Mouse (Mus musculus) midbrain, embryonic 11.5 days (tissue): ENCODE results near the gene Pgls. TPM values are rescaled to one million over a fixed set of nuclear protein-coding genes. Genes with fewer than 3 reads are reported as not detected.

Experiments used
- ATAC-seq: fragments of 200-750 bp; cut with Nextera tagmentation; 2 replicates; pipeline ENCODE4 v1.8.0; 2017; ENCODE audit warnings: moderate TSS enrichment, moderate library complexity; ENCODE audit not compliant: low FRiP score
- DNase-seq: peaks from one replicate; pipeline ENCODE4 v3.0.0; 2015; ENCODE audit warnings: low spot score; ENCODE audit errors: missing footprints
- H3K27ac ChIP-seq: fragments of 300-500 bp; sonication (generic); 2 replicates; pipeline ENCODE4 v1.5.1; 2014; ENCODE audit warnings: low read depth, low read length
- H3K27me3 ChIP-seq: fragments of 300-500 bp; sonication (generic); 2 replicates; pipeline ENCODE4 v1.6.1; 2014; ENCODE audit warnings: mild to moderate bottlenecking, low read length, moderate library complexity, mixed read lengths; ENCODE audit not compliant: control insufficient read depth, insufficient read depth
- H3K36me3 ChIP-seq: fragments of 300-500 bp; sonication (generic); 2 replicates; pipeline ENCODE4 v1.6.1; 2014; ENCODE audit warnings: mild to moderate bottlenecking, low read length, moderate library complexity, mixed read lengths; ENCODE audit not compliant: control insufficient read depth, insufficient read depth
- H3K4me1 ChIP-seq: fragments of 300-500 bp; sonication (generic); 2 replicates; pipeline ENCODE4 v1.6.1; 2014; ENCODE audit warnings: low read length; ENCODE audit not compliant: control insufficient read depth, insufficient read depth
- H3K4me2 ChIP-seq: fragments of 300-500 bp; sonication (generic); 2 replicates; pipeline ENCODE4 v1.6.1; 2014; ENCODE audit warnings: mild to moderate bottlenecking, moderate library complexity
- H3K4me3 ChIP-seq: fragments of 300-500 bp; sonication (generic); 2 replicates; pipeline ENCODE4 v1.5.1; 2014; ENCODE audit warnings: low read depth, low read length
- H3K9ac ChIP-seq: fragments of 300-500 bp; sonication (generic); 2 replicates; pipeline ENCODE4 v1.6.1; 2014; ENCODE audit warnings: low read length
- H3K9me3 ChIP-seq: fragments of 300-500 bp; sonication (generic); 2 replicates; pipeline ENCODE4 v1.6.1; 2016; ENCODE audit warnings: low read length; ENCODE audit not compliant: control insufficient read depth
- WGBS: fragments of 180-500 bp; shearing (Covaris S2); extraction: QIAGEN DNeasy Blood & Tissue Kit; methylation state at CpG from one replicate; pipeline ENCODE4 v1.1.7; 2014; 5-methylcytosine and 5-hydroxymethylcytosine counted together
- polyA plus RNA-seq: library from polyadenylated mRNA; unstranded; fragments of >200 nt; fragmentation: Nextera tagmentation; extraction: Ambion mirVana; gene quantifications from 2 replicates; pipeline ENCODE4 v1.2.1, GENCODE M21; 2014

Gene Pgls
- polyA plus RNA-seq, 1 experiment from 2014 or later = 234 TPM

GRCm38 (mm10) chr8:71593556-71594323 lies 1.8 kb downstream of the Pgls start:
- H3K36me3 ChIP-seq = no peaks in the 10 kb centered on the region

GRCm38 (mm10) chr8:71594324-71594722 lies 2.3 kb downstream of the Pgls start:
- WGBS = 91% methylated on average over 4 of the region's 4 CpGs
- Histone ChIP-seq H3K36me3 (no peaks in the 10 kb centered on the region), H3K4me3 (no peak overlapping the region), H3K4me2 (no peak overlapping the region), H3K4me1 (peaks cover 22% of the 10 kb centered on the region), H3K9me3 (no peaks in the 10 kb centered on the region), H3K9ac (no peak overlapping the region), H3K27me3 (no peaks in the 10 kb centered on the region), H3K27ac (no peak overlapping the region)
- no peak for ATAC-seq
- DNase-seq = no peak

More at GRCm38 (mm10) chr8:71593556-71594323, 1.8 kb downstream of the Pgls start:
- H3K4me2 ChIP-seq = no peak overlapping the region; the same call in 1 of the 2 replicates
- no peak overlapping the region for H3K4me3 ChIP-seq
- 92% methylated on average over 8 of the region's 8 CpGs for WGBS
- no peaks in the 10 kb centered on the region for H3K27me3 ChIP-seq
- no peaks in the 10 kb centered on the region for H3K9me3 ChIP-seq
- H3K9ac ChIP-seq = no peak overlapping the region
- DNase-seq (no peak), ATAC-seq (no peak)
- no peak overlapping the region for H3K27ac ChIP-seq
- H3K4me1 ChIP-seq = peaks cover 22% of the 10 kb centered on the region

DNA sequence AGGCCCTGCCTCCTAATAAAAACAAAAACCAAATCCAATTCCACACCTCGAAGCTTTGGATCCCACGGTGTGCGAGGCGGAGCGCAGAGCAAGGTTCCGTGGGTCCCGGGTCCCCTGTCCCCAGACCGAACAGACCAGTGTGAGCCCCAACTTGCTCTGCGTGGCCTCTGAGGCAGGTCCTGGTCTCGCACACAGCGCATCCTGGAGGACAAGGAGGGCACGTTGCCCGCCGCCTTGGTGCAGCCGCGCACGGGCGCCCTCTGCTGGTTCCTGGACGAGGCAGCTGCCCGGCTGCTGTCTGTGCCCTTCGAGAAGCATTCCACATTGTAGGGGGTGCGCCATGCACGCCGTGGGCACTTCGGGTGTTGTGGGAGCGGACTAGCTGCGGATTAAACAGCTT lies 3.9 kb downstream of the Pgls start:
- H3K4me1 ChIP-seq = peaks cover 22% of the 10 kb centered on the region
- no peak overlapping the region; the same call in 1 of the 2 replicates for H3K4me2 ChIP-seq
- H3K27me3 ChIP-seq = peaks cover 3% of the 10 kb centered on the region; the same call in 1 of the 2 replicates
- peak overlapping the region; percentile 20 for H3K9ac ChIP-seq
- no peaks in the 10 kb centered on the region for H3K36me3 ChIP-seq
- no peak overlapping the region for H3K4me3 ChIP-seq
- peak; percentile 33 for ATAC-seq
- 10% methylated on average over 27 of the region's 27 CpGs for WGBS
- peak; percentile 98 for DNase-seq
- no peaks in the 10 kb centered on the region for H3K9me3 ChIP-seq
- 0 out of 2 replicates have a peak overlapping the region, but pooled peaks have one; percentile 9 for H3K27ac ChIP-seq

GRCm38 (mm10) chr8:71596384-71596783 lies 4.4 kb downstream of the Pgls start:
- DNase-seq (no peak), ATAC-seq (no peak)
- H3K9me3 ChIP-seq = no peaks in the 10 kb centered on the region
- peak overlapping the region; percentile 9; the same call in 1 of the 2 replicates for H3K27ac ChIP-seq
- 59% methylated on average over 6 of the region's 6 CpGs for WGBS
- H3K4me1 ChIP-seq = peaks cover 17% of the 10 kb centered on the region
- peak overlapping the region; percentile 20; the same call in 1 of the 2 replicates for H3K9ac ChIP-seq
- no peak overlapping the region for H3K4me2 ChIP-seq
- peaks cover 7% of the 10 kb centered on the region; the same call in 1 of the 2 replicates for H3K27me3 ChIP-seq
- no peaks in the 10 kb centered on the region for H3K36me3 ChIP-seq
- H3K4me3 ChIP-seq = no peak overlapping the region

GRCm38 (mm10) chr8:71596798-71597197 lies 4.8 kb downstream of the Pgls start:
- ATAC-seq = no peak
- H3K4me1 ChIP-seq = peaks cover 16% of the 10 kb centered on the region
- WGBS = 82% methylated on average over 4 of the region's 4 CpGs
- no peak overlapping the region for H3K4me3 ChIP-seq
- H3K27me3 ChIP-seq = peaks cover 11% of the 10 kb centered on the region
- H3K9me3 ChIP-seq = no peaks in the 10 kb centered on the region
- no peaks in the 10 kb centered on the region for H3K36me3 ChIP-seq
- DNase-seq = no peak
- no peak overlapping the region for H3K4me2 ChIP-seq
- no peak overlapping the region for H3K9ac ChIP-seq
- H3K27ac ChIP-seq = no peak overlapping the region

- ATAC-seq (no peak), DNase-seq (no peak)
- peaks cover 17% of the 10 kb centered on the region for H3K27me3 ChIP-seq
- no peaks in the 10 kb centered on the region for H3K9me3 ChIP-seq
- no peak within 1 kb of the TSS for H3K4me2 ChIP-seq
- WGBS = 84% methylated on average over 3 of the region's 3 CpGs
- no peak within 1 kb of the TSS for H3K9ac ChIP-seq
- peaks cover 22% of the 10 kb centered on the region for H3K4me1 ChIP-seq
- no peak within 1 kb of the TSS; the same call in 1 of the 2 replicates for H3K27ac ChIP-seq
- no peaks in the 10 kb centered on the region for H3K36me3 ChIP-seq
- no peak within 1 kb of the TSS for H3K4me3 ChIP-seq
These were observed 5.5 kb downstream of the Pgls start, which contains the start of gene Fam129c for GRCm38 (mm10) chr8:71597451-71597850. TSS of gene Fam129c (plus strand) at chr8:71597648.

DNA sequence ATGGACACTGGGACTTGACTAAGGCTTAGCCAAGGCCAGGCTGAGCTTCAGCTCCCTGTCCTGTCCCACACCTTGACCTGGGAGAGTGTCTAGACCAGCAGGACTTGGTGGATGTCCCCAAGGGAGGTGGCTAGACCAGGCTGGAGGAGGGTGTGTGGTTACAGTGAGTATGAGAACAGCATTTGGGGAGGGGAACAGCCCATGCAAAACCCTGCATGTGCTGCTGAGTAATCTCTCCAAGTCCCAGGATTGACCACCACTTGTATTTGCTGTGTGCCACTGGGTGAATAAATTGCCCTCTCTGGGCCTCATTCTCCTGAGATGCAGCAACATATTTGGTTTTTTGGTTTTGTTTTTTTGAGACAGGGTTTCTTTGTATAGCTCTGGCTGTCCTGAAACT lies 6.4 kb downstream of the Pgls start:
- H3K4me3 ChIP-seq = no peak overlapping the region
- no peaks in the 10 kb centered on the region for H3K9me3 ChIP-seq
- no peak overlapping the region for H3K9ac ChIP-seq
- no peak overlapping the region for H3K4me2 ChIP-seq
- no peaks in the 10 kb centered on the region for H3K36me3 ChIP-seq
- DNase-seq (no peak), ATAC-seq (no peak)
- no peak overlapping the region for H3K27ac ChIP-seq
- peaks cover 26% of the 10 kb centered on the region for H3K27me3 ChIP-seq
- peaks cover 21% of the 10 kb centered on the region for H3K4me1 ChIP-seq

GRCm38 (mm10) chr8:71598841-71599240 lies 6.9 kb downstream of the Pgls start:
- no peaks in the 10 kb centered on the region for H3K36me3 ChIP-seq
- ATAC-seq (no peak), DNase-seq (no peak)
- H3K4me1 ChIP-seq = peaks cover 21% of the 10 kb centered on the region
- H3K9me3 ChIP-seq = no peaks in the 10 kb centered on the region
- H3K27ac ChIP-seq = no peak overlapping the region
- 96% methylated on average over 5 of the region's 5 CpGs for WGBS
- H3K4me2 ChIP-seq = no peak overlapping the region
- H3K4me3 ChIP-seq = no peak overlapping the region
- H3K9ac ChIP-seq = no peak overlapping the region
- peaks cover 31% of the 10 kb centered on the region for H3K27me3 ChIP-seq

DNA sequence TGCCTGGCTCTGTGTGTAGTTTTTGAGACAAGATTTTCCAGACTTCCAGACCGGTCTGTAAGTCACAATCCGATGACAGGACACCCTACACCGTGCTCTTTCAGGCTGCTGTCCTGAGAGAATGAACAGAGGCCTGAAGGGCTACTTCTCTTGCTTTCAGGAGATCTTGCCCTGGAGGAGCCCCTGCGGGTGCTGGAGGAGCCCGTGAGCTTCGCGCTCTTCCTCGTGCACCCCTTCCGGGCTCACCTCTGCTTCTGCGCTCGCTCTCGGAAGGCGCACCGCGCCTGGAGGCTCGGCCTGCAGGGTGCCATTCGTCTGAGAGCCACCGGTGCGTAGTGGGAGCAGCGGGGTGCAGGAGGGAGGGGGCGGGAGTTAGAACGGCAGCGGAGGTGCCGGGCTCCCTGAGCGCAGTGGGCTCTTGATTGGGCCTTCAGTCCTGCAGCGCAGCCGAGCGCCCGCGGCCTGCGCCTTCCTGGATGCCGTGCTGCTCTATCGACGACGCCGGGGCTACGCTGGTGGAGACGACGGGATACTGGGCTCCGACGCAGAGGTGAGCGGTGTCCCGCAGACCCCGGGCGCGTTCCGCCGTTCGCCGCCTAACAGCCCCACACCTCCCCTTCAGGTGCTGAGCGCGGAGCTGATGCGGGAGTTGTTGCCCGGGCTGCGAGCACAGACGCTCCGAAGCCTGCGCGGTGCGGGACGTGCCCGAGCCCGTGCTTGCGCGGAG lies 10.1 kb downstream of the Pgls start:
- Histone ChIP-seq H3K36me3 (no peaks in the 10 kb centered on the region), H3K9me3 (no peaks in the 10 kb centered on the region), H3K27ac (no peak overlapping the region), H3K27me3 (peaks cover 34% of the 10 kb centered on the region), H3K4me1 (peaks cover 13% of the 10 kb centered on the region), H3K9ac (no peak overlapping the region), H3K4me3 (peak overlapping the region; percentile 20; the same call in 1 of the 2 replicates), H3K4me2 (peak overlapping the region; percentile 38)
- 3% methylated on average over 64 of the region's 65 CpGs for WGBS
- DNase-seq = peak; percentile 90
- no peak; the same call in 1 of the 2 replicates for ATAC-seq
